Mouse (Mus musculus) CH12.LX (cell line): Measurements from ENCODE around the gene Gm20388. TPM values are rescaled to one million over a fixed set of nuclear protein-coding genes. Genes with fewer than 3 reads are reported as not detected.

Source experiments
- DNase-seq: peaks from one replicate; pipeline ENCODE4 v3.0.0-alpha.2; 2013; ENCODE audit errors: extremely low read depth
- H3K27ac ChIP-seq: 2 replicates; pipeline ENCODE4 v1.5.1; 2012; ENCODE audit warnings: low read depth, mild to moderate bottlenecking, control low read depth, moderate library complexity; ENCODE audit not compliant: insufficient read depth
- H3K27me3 ChIP-seq: replicated peaks from 2 replicates; pipeline ENCODE3; 2012; ENCODE audit warnings: inconsistent platforms
- H3K36me3 ChIP-seq, 2 experiments: replicated peaks in 1 of 2; 2 replicates each; pipeline versions ENCODE3 to v1.6.1; 2012; ENCODE audit warnings: inconsistent platforms in 1 of 2, low read length in 1 of 2, mild to moderate bottlenecking in 1 of 2, mixed read lengths in 1 of 2, moderate library complexity in 1 of 2; ENCODE audit not compliant: control insufficient read depth in 1 of 2, insufficient read depth in 1 of 2
- H3K4me1 ChIP-seq, 2 experiments: 2 replicates each; pipeline ENCODE4 v1.6.1; 2012; ENCODE audit warnings: inconsistent platforms in 1 of 2, moderate library complexity in 1 of 2; ENCODE audit not compliant: insufficient read depth in 2 of 2, control insufficient read depth in 1 of 2
- H3K4me2 ChIP-seq: 2 replicates; pipeline ENCODE4 v1.6.1; 2012; ENCODE audit warnings: low read depth, mild to moderate bottlenecking, control low read depth; ENCODE audit not compliant: poor library complexity, insufficient read depth, severe bottlenecking
- H3K4me3 ChIP-seq, 3 experiments: fragments of 150-350 bp in 1 of 3; sonication (generic) in 1 of 3; replicated peaks in 1 of 3; 2 replicates each; pipeline versions ENCODE3 to v1.5.1; 2011 to 2012; ENCODE audit warnings: low read depth in 2 of 3, low read length in 2 of 3, mild to moderate bottlenecking in 2 of 3, moderate library complexity in 2 of 3, control low read depth in 1 of 3, improper control_type of control experiment in 1 of 3, inconsistent platforms in 1 of 3, mixed read lengths in 1 of 3; ENCODE audit not compliant: poor library complexity in 1 of 3
- H3K79me2 ChIP-seq: replicated peaks from 2 replicates; pipeline ENCODE4 v1.6.1; 2012; ENCODE audit warnings: mild to moderate bottlenecking, moderate library complexity; ENCODE audit not compliant: control insufficient read depth, poor library complexity, insufficient read depth, severe bottlenecking; ENCODE audit errors: extremely low read depth
- H3K9ac ChIP-seq: 2 replicates; pipeline ENCODE4 v1.6.1; 2012; ENCODE audit warnings: low read depth, mild to moderate bottlenecking, control low read depth, moderate library complexity; ENCODE audit not compliant: insufficient read depth
- H3K9me3 ChIP-seq: replicated peaks from 2 replicates; pipeline ENCODE3; 2012; ENCODE audit warnings: low read length, inconsistent platforms, mixed read lengths
- BHLHE40 ChIP-seq: IDR thresholded peaks from 2 replicates; pipeline ENCODE4 v1.6.1; 2011; ENCODE audit warnings: mild to moderate bottlenecking, low read depth, low read length, improper control_type of control experiment
- CHD2 ChIP-seq: IDR thresholded peaks from 2 replicates; pipeline ENCODE4 v1.6.1; 2011; ENCODE audit warnings: low read length, improper control_type of control experiment
- E2F4 ChIP-seq: IDR thresholded peaks from 2 replicates; pipeline ENCODE4 v1.6.1; 2011; ENCODE audit warnings: low read depth, low read length, improper control_type of control experiment; ENCODE audit not compliant: insufficient replicate concordance
- ELF1 ChIP-seq: IDR thresholded peaks from 2 replicates; pipeline ENCODE4 v1.6.1; 2014; ENCODE audit warnings: low read depth, mild to moderate bottlenecking, inconsistent platforms, low read length, improper control_type of control experiment
- EP300 ChIP-seq: IDR thresholded peaks from 2 replicates; pipeline ENCODE4 v1.6.1; 2011; ENCODE audit warnings: low read length, improper control_type of control experiment
- ETS1 ChIP-seq: conservative IDR thresholded peaks from 2 replicates; pipeline ENCODE4 v1.6.1; 2012; ENCODE audit warnings: low read depth, mild to moderate bottlenecking, inconsistent platforms, low read length, improper control_type of control experiment, moderate library complexity
- HCFC1 ChIP-seq: IDR thresholded peaks from 2 replicates; pipeline ENCODE4 v1.6.1; 2012; ENCODE audit warnings: low read depth, mild to moderate bottlenecking, inconsistent platforms, low read length, improper control_type of control experiment
- IRF4 ChIP-seq: IDR thresholded peaks from 2 replicates; pipeline ENCODE4 v1.6.1; 2014; ENCODE audit warnings: low read depth, mild to moderate bottlenecking, inconsistent platforms, low read length, improper control_type of control experiment
- KAT2A ChIP-seq: IDR thresholded peaks from 2 replicates; pipeline ENCODE4 v1.6.1; 2012; ENCODE audit warnings: low read length, improper control_type of control experiment, inconsistent platforms; ENCODE audit not compliant: insufficient replicate concordance
- MAX ChIP-seq: IDR thresholded peaks from 2 replicates; pipeline ENCODE4 v1.6.1; 2011; ENCODE audit warnings: low read length, improper control_type of control experiment
- MYC ChIP-seq: IDR thresholded peaks from 2 replicates; pipeline ENCODE4 v1.6.1; 2011; ENCODE audit warnings: low read depth, mild to moderate bottlenecking, improper control_type of control experiment, low read length
- PAX5 ChIP-seq: IDR thresholded peaks from 2 replicates; pipeline ENCODE4 v1.6.1; 2012; ENCODE audit warnings: low read length, inconsistent platforms, mixed read lengths
- RAD21 ChIP-seq: IDR thresholded peaks from 2 replicates; pipeline ENCODE4 v1.6.1; 2011; ENCODE audit warnings: low read depth, mild to moderate bottlenecking, low read length, improper control_type of control experiment, moderate library complexity
- SIN3A ChIP-seq: IDR thresholded peaks from 2 replicates; pipeline ENCODE4 v1.6.1; 2012; ENCODE audit warnings: low read length, improper control_type of control experiment, inconsistent platforms
- UBTF ChIP-seq: IDR thresholded peaks from 2 replicates; pipeline ENCODE4 v1.6.1; 2012; ENCODE audit warnings: low read depth, mild to moderate bottlenecking, inconsistent platforms, low read length, improper control_type of control experiment, moderate library complexity
- ZC3H11A ChIP-seq: IDR thresholded peaks from 2 replicates; pipeline ENCODE4 v1.6.1; 2012; ENCODE audit warnings: low read depth, mild to moderate bottlenecking, inconsistent platforms, low read length, improper control_type of control experiment
- ZKSCAN1 ChIP-seq: IDR thresholded peaks from 2 replicates; pipeline ENCODE4 v1.6.1; 2012; ENCODE audit warnings: low read depth, inconsistent platforms, low read length, improper control_type of control experiment, borderline replicate concordance
- ZMIZ1 ChIP-seq: IDR thresholded peaks from 2 replicates; pipeline ENCODE4 v1.6.1; 2012; ENCODE audit warnings: low read depth, mild to moderate bottlenecking, inconsistent platforms, low read length, improper control_type of control experiment
- ZNF384 ChIP-seq: IDR thresholded peaks from 2 replicates; pipeline ENCODE4 v1.6.1; 2012; ENCODE audit warnings: low read depth, low read length, improper control_type of control experiment, inconsistent platforms
- dilution Hi-C: fragments of 300-500 bp; cut with MboI; formaldehyde crosslinking; loops from 2 replicates; pipeline ENCODE4 v1.14.3; 2020; ENCODE audit warnings: low sequenced_read_pairs; ENCODE audit not compliant: extremely low pct_unique_long_range_greater_than_20kb, extremely low pct_ligation_motif_present
- in situ Hi-C: fragments of 300-500 bp; cut with MboI; formaldehyde crosslinking; loops from 3 replicates; pipeline ENCODE4 v1.14.3; 2019; ENCODE audit warnings: low sequenced_read_pairs, low pct_ligation_motif_present, low pct_unique_long_range_greater_than_20kb, mixed read lengths
- polyA plus RNA-seq: library from polyadenylated mRNA; unstranded; fragments of >175 nt; gene quantifications from 2 replicates; pipeline ENCODE4 v1.2.1, GENCODE M21; 2012; ENCODE audit warnings: low read depth; ENCODE audit not compliant: insufficient read length
- total RNA-seq, 2 experiments: library from RNA; depleted of rRNA; stranded (reverse); fragments of 300-350 nt in 1 of 2; fragments of >200 nt in 1 of 2; gene quantifications; 2 replicates each; pipeline ENCODE4 v1.2.3; 2012 to 2014

Gm20388 gene
- total and polyA plus RNA-seq, 3 experiments = 14.8 to 26.3 (median 22.2) TPM

DNA sequence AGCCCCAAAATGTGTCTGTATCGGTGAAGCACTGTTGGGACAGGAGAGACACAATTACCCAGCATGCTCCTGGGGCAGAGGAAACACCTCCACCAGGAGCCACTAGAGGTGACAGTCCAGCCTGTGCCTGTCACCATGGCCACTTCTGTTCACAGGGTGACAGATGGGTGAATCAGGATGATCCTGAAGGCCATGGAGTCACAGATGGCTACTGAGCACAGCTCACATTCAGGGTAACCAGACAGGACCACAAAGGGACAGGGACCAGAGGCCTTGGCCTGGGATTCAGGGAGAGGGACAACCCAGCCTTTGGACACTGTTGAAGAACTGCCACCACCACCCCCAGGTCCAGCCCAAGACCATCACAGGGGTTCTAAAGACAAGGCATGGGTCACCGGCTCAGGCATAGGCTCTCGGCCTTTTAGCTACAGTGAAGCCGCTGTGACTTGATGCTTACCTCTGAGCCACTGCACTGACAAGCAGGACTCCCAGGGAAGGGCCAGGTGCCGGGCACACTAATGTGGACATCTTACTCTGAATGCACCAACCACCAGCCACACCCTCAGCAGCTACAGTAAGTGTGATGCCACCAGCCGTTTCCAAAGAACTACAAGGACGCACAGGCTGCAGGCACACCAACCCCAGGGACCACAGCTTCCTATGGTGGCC is 1649.9 kb downstream of the Gm20388 start (continued):
- TF ChIP-seq UBTF = no peak
- TF ChIP-seq MAX = no peak

DNA sequence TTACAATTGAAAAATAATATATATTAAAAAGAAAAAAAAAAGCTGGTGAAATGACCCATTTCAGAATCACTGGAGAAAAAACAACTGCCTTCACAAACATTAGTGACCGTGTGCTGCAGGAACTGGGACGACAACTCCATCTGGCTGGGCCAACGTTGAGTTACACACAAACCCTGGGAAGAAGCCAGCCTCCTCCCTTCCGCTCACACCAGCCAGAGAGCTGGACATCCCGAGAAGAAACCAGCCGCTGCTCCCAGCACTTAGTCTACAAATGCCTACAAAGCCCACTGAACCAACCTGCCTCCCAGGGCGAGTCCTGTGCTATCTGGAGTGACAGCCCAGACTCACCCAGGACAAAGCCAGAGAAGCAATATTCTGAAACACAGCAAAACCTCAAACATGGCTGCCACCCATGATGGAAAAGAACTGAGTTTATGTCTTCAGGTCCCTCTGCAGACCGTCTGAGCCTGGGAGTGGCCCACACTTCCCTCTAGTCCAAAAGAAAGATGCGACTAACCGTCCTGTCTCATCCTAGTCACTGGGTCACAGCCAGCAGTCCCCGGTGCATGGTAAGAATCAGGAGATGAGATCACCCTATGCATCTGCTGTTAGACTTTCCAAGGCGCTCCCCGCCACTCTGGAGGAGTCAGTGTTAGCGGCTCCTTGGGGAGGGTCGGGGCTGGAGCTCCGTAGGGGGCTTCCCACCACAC is 1651.2 kb downstream of the Gm20388 start:
- H3K4me2 ChIP-seq = no peak overlapping the region
- TF ChIP-seq ELF1 = no peak
- no peak for TF ChIP-seq CHD2
- no peak for TF ChIP-seq MYC
- TF ChIP-seq ZKSCAN1 = no peak
- no peak for TF ChIP-seq EP300
- TF ChIP-seq ETS1 = no peak
- TF ChIP-seq ZC3H11A = no peak
- TF ChIP-seq, all 38 proteins: peak for 0
- Histone ChIP-seq H3K4me3 (no peak overlapping the region), H3K27me3 (no peaks in the 10 kb centered on the region), H3K79me2 (no peaks in the 10 kb centered on the region), H3K9me3 (no peaks in the 10 kb centered on the region), H3K9ac (no peak overlapping the region), H3K27ac (no peak overlapping the region), H3K4me1 (no peaks in the 10 kb centered on the region), H3K36me3 (peaks cover 35 to 88% of the 10 kb centered on the region in 2 experiments)
- DNase-seq = no peak
- dilution Hi-C loops (no loop called here), in situ Hi-C loops (no loop called here)

DNA sequence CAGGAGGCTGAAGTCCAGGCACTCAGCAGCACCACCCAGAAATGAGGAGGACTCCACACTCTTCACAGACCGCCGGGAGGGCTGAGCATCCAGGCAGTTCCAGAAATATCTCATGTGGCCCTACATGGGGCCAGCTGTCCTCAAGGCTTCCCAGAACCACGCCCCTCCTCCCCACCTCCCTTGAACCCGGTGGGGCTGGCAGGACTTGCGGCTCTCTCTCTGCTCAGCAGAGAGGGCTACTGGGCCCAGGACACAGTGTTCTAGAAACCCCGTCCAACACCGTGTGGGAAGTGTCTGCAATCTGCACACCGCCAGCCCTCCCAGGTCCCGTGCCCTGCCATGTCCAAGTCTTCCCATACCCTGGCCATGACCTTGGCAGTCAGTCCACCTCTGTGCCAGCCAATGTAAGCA is 1652.3 kb downstream of the Gm20388 start:
- peaks cover 32 to 91% of the 10 kb centered on the region in 2 experiments for H3K36me3 ChIP-seq
- H3K9ac ChIP-seq = no peak overlapping the region
- DNase-seq = no peak
- H3K9me3 ChIP-seq = no peaks in the 10 kb centered on the region
- no peaks in the 10 kb centered on the region for H3K4me1 ChIP-seq
- H3K4me3 ChIP-seq = no peak overlapping the region
- dilution Hi-C loops (no loop called here), in situ Hi-C loops (no loop called here)
- no peak overlapping the region for H3K4me2 ChIP-seq
- no peak overlapping the region for H3K27ac ChIP-seq
- H3K79me2 ChIP-seq = no peaks in the 10 kb centered on the region
- H3K27me3 ChIP-seq = no peaks in the 10 kb centered on the region
- TF ChIP-seq HCFC1 = no peak
- no peak for TF ChIP-seq ZNF384
- no peak for TF ChIP-seq E2F4
- no peak for TF ChIP-seq BHLHE40
- no peak for TF ChIP-seq ZKSCAN1
- TF ChIP-seq ELF1 = no peak
- no peak for TF ChIP-seq MAX
- TF ChIP-seq RAD21 = no peak
- no peak for TF ChIP-seq PAX5
- no peak for TF ChIP-seq SIN3A
- no peak for TF ChIP-seq KAT2A
- no peak for TF ChIP-seq IRF4
- no peak for TF ChIP-seq ZMIZ1
